Mouse (Mus musculus) CH12.LX (cell line): ENCODE measurements around the gene Kirrel3. TPM values are rescaled to one million over a fixed set of nuclear protein-coding genes. Genes with fewer than 3 reads are reported as not detected.

Source experiments
- DNase-seq: peaks from one replicate; pipeline ENCODE4 v3.0.0-alpha.2; 2013; ENCODE audit errors: extremely low read depth
- H3K27ac ChIP-seq: 2 replicates; pipeline ENCODE4 v1.5.1; 2012; ENCODE audit warnings: low read depth, mild to moderate bottlenecking, control low read depth, moderate library complexity; ENCODE audit not compliant: insufficient read depth
- H3K27me3 ChIP-seq: replicated peaks from 2 replicates; pipeline ENCODE3; 2012; ENCODE audit warnings: inconsistent platforms
- H3K36me3 ChIP-seq, 2 experiments: replicated peaks in 1 of 2; 2 replicates each; pipeline versions ENCODE3 to v1.6.1; 2012; ENCODE audit warnings: inconsistent platforms in 1 of 2, low read length in 1 of 2, mild to moderate bottlenecking in 1 of 2, mixed read lengths in 1 of 2, moderate library complexity in 1 of 2; ENCODE audit not compliant: control insufficient read depth in 1 of 2, insufficient read depth in 1 of 2
- H3K4me1 ChIP-seq, 2 experiments: 2 replicates each; pipeline ENCODE4 v1.6.1; 2012; ENCODE audit warnings: inconsistent platforms in 1 of 2, moderate library complexity in 1 of 2; ENCODE audit not compliant: insufficient read depth in 2 of 2, control insufficient read depth in 1 of 2
- H3K4me2 ChIP-seq: 2 replicates; pipeline ENCODE4 v1.6.1; 2012; ENCODE audit warnings: low read depth, mild to moderate bottlenecking, control low read depth; ENCODE audit not compliant: poor library complexity, insufficient read depth, severe bottlenecking
- H3K4me3 ChIP-seq, 3 experiments: fragments of 150-350 bp in 1 of 3; sonication (generic) in 1 of 3; replicated peaks in 1 of 3; 2 replicates each; pipeline versions ENCODE3 to v1.5.1; 2011 to 2012; ENCODE audit warnings: low read depth in 2 of 3, low read length in 2 of 3, mild to moderate bottlenecking in 2 of 3, moderate library complexity in 2 of 3, control low read depth in 1 of 3, improper control_type of control experiment in 1 of 3, inconsistent platforms in 1 of 3, mixed read lengths in 1 of 3; ENCODE audit not compliant: poor library complexity in 1 of 3
- H3K79me2 ChIP-seq: replicated peaks from 2 replicates; pipeline ENCODE4 v1.6.1; 2012; ENCODE audit warnings: mild to moderate bottlenecking, moderate library complexity; ENCODE audit not compliant: control insufficient read depth, poor library complexity, insufficient read depth, severe bottlenecking; ENCODE audit errors: extremely low read depth
- H3K9ac ChIP-seq: 2 replicates; pipeline ENCODE4 v1.6.1; 2012; ENCODE audit warnings: low read depth, mild to moderate bottlenecking, control low read depth, moderate library complexity; ENCODE audit not compliant: insufficient read depth
- H3K9me3 ChIP-seq: replicated peaks from 2 replicates; pipeline ENCODE3; 2012; ENCODE audit warnings: low read length, inconsistent platforms, mixed read lengths
- BHLHE40 ChIP-seq: IDR thresholded peaks from 2 replicates; pipeline ENCODE4 v1.6.1; 2011; ENCODE audit warnings: mild to moderate bottlenecking, low read depth, low read length, improper control_type of control experiment
- CTCF ChIP-seq, 2 experiments: IDR thresholded peaks in 1 of 2; conservative IDR thresholded peaks in 1 of 2; 2 replicates each; pipeline ENCODE4 v1.5.1; 2011 to 2012; ENCODE audit warnings: low read depth in 2 of 2, low read length in 2 of 2, improper control_type of control experiment in 1 of 2, inconsistent platforms in 1 of 2, mild to moderate bottlenecking in 1 of 2, moderate library complexity in 1 of 2
- ETS1 ChIP-seq: conservative IDR thresholded peaks from 2 replicates; pipeline ENCODE4 v1.6.1; 2012; ENCODE audit warnings: low read depth, mild to moderate bottlenecking, inconsistent platforms, low read length, improper control_type of control experiment, moderate library complexity
- RAD21 ChIP-seq: IDR thresholded peaks from 2 replicates; pipeline ENCODE4 v1.6.1; 2011; ENCODE audit warnings: low read depth, mild to moderate bottlenecking, low read length, improper control_type of control experiment, moderate library complexity
- SIN3A ChIP-seq: IDR thresholded peaks from 2 replicates; pipeline ENCODE4 v1.6.1; 2012; ENCODE audit warnings: low read length, improper control_type of control experiment, inconsistent platforms
- SMC3 ChIP-seq: IDR thresholded peaks from 2 replicates; pipeline ENCODE4 v1.6.1; 2011; ENCODE audit warnings: low read depth, low read length, improper control_type of control experiment
- TBP ChIP-seq: conservative IDR thresholded peaks from 2 replicates; pipeline ENCODE4 v1.6.1; 2011; ENCODE audit warnings: low read depth, low read length, improper control_type of control experiment
- dilution Hi-C: fragments of 300-500 bp; cut with MboI; formaldehyde crosslinking; loops from 2 replicates; pipeline ENCODE4 v1.14.3; 2020; ENCODE audit warnings: low sequenced_read_pairs; ENCODE audit not compliant: extremely low pct_unique_long_range_greater_than_20kb, extremely low pct_ligation_motif_present
- in situ Hi-C: fragments of 300-500 bp; cut with MboI; formaldehyde crosslinking; loops from 3 replicates; pipeline ENCODE4 v1.14.3; 2019; ENCODE audit warnings: low sequenced_read_pairs, low pct_ligation_motif_present, low pct_unique_long_range_greater_than_20kb, mixed read lengths
- polyA plus RNA-seq: library from polyadenylated mRNA; unstranded; fragments of >175 nt; gene quantifications from 2 replicates; pipeline ENCODE4 v1.2.1, GENCODE M21; 2012; ENCODE audit warnings: low read depth; ENCODE audit not compliant: insufficient read length
- total RNA-seq, 2 experiments: library from RNA; depleted of rRNA; stranded (reverse); fragments of 300-350 nt in 1 of 2; fragments of >200 nt in 1 of 2; gene quantifications; 2 replicates each; pipeline ENCODE4 v1.2.3; 2012 to 2014

Kirrel3 gene
- total and polyA plus RNA-seq, 3 experiments, result not detected

- Histone ChIP-seq H3K27ac (no peak overlapping the region), H3K36me3 (no peaks in the 10 kb centered on the region), H3K9ac (no peak overlapping the region), H3K27me3 (peaks cover 42% of the 10 kb centered on the region), H3K79me2 (no peaks in the 10 kb centered on the region), H3K9me3 (no peaks in the 10 kb centered on the region), H3K4me2 (no peak overlapping the region), H3K4me1 (no peaks in the 10 kb centered on the region), H3K4me3 (no peak overlapping the region)
- dilution Hi-C loops (no loop called here), in situ Hi-C loops (loop anchor here (10.0 kb wide), 1 partner anchor 258 kb away; no protein-coding TSS in a partner anchor)
- peak; percentile 46 for DNase-seq
- TF ChIP-seq ETS1, result no peak
- peak; percentile 74 for TF ChIP-seq SMC3
- peak; percentile 75 for TF ChIP-seq RAD21
- TF ChIP-seq CTCF (conservative IDR thresholded peaks at IDR 0.05 in 1 of 2, IDR thresholded peaks at IDR 0.05 in 1 of 2; ENCODE audit: low read depth in 2 of 2, low read length in 2 of 2), result peak; percentile 78 to 82
- TF ChIP-seq, all 38 proteins: peak for 3
These were observed 267.1 kb downstream of the Kirrel3 start for GRCm38 (mm10) chr9:34752801-34753170.

- dilution Hi-C loops (no loop called here), in situ Hi-C loops (loop anchor here (10.0 kb wide), 1 partner anchor 259 kb away; no protein-coding TSS in a partner anchor)
- no peak for DNase-seq
These were observed 268.2 kb downstream of the Kirrel3 start for GRCm38 (mm10) chr9:34753891-34754290.

GRCm38 (mm10) chr9:34754523-34755097 lies 268.9 kb downstream of the Kirrel3 start:
- Histone ChIP-seq H3K9me3 (no peaks in the 10 kb centered on the region), H3K4me3 (no peak overlapping the region), H3K36me3 (no peaks in the 10 kb centered on the region), H3K27me3 (peaks cover 36% of the 10 kb centered on the region), H3K79me2 (no peaks in the 10 kb centered on the region), H3K9ac (no peak overlapping the region), H3K4me2 (no peak overlapping the region), H3K4me1 (no peaks in the 10 kb centered on the region), H3K27ac (no peak overlapping the region)
- dilution Hi-C loops (no loop called here), in situ Hi-C loops (loop anchor here (10.0 kb wide), 1 partner anchor 260 kb away; no protein-coding TSS in a partner anchor)
- TF ChIP-seq TBP, result no peak
- no peak for TF ChIP-seq BHLHE40
- no peak for DNase-seq

More at GRCm38 (mm10) chr9:34753891-34754290, 268.2 kb downstream of the Kirrel3 start:
- Histone ChIP-seq H3K4me2 (no peak overlapping the region), H3K27me3 (peaks cover 36% of the 10 kb centered on the region), H3K79me2 (no peaks in the 10 kb centered on the region), H3K9ac (no peak overlapping the region), H3K27ac (no peak overlapping the region), H3K36me3 (no peaks in the 10 kb centered on the region), H3K4me3 (no peak overlapping the region), H3K4me1 (no peaks in the 10 kb centered on the region), H3K9me3 (no peaks in the 10 kb centered on the region)
- no peak for TF ChIP-seq SIN3A
